Mouse (Mus musculus) olfactory bulb, adult 2 months (tissue): ENCODE results near the gene Mlxipl.

Source experiments
- CTCF ChIP-seq: fragments of 200-500 bp; IDR thresholded peaks from 2 replicates; pipeline ENCODE4 v1.5.1; 2012; ENCODE audit warnings: low read depth, mild to moderate bottlenecking, low read length, moderate library complexity; ENCODE audit not compliant: insufficient read depth
- POLR2A ChIP-seq: fragments of 200-500 bp; IDR thresholded peaks from 2 replicates; pipeline ENCODE4 v1.6.1; 2012; ENCODE audit warnings: mild to moderate bottlenecking, low read depth, low read length, moderate library complexity; ENCODE audit not compliant: insufficient read depth

GRCm38 (mm10) chr5:135086871-135087270 is 2.8 kb upstream of the Mlxipl start:
- TF ChIP-seq CTCF (no peak), POLR2A (no peak)
